Mouse (Mus musculus): ENCODE results near the gene Gm13287.
"Not testable (repeated sequence)": the region's sequence is repeated elsewhere in the genome, so short reads cannot be mapped to it uniquely, and the experiment has no call there.

The Gm13287 gene

GRCm38 (mm10) chr4:88799365-88799764, 3.7 kb upstream of the Gm13287 start, which contains the start of gene Gm13285:
Gene Gm13285 (plus strand): TSS chr4:88799665.
- DNase-seq: not testable (repeated sequence)

- DNase-seq: not testable (repeated sequence)
These were observed 2.2 kb downstream of the Gm13287 start, which contains the start of gene Gm13288 for GRCm38 (mm10) chr4:88805231-88805630. Gene Gm13288 (plus strand): TSS chr4:88805531.

- peak; percentile 20 to 58 for DNase-seq
These were observed 2.7 kb downstream of the Gm13287 start for GRCm38 (mm10) chr4:88805761-88806160.

- DNase-seq: no peak
These were observed 12.9 kb downstream of the Gm13287 start, which contains the start of gene Ifna7 for GRCm38 (mm10) chr4:88815928-88816327. Gene Ifna7 (plus strand): TSS chr4:88816228.

GRCm38 (mm10) chr4:88819659-88820058, 16.6 kb downstream of the Gm13287 start, which contains the start of gene Ifna11:
Gene Ifna11 (plus strand): TSS chr4:88819959.
- no peak for DNase-seq

GRCm38 (mm10) chr4:88822995-88823394, 19.9 kb downstream of the Gm13287 start:
- peak in 1 of 2 experiments; percentile 24 for DNase-seq

GRCm38 (mm10) chr4:88827116-88827515, 24.1 kb downstream of the Gm13287 start, which contains the start of gene Ifna6:
Gene Ifna6 (plus strand): TSS chr4:88827416.
- DNase-seq: not testable (repeated sequence)

GRCm38 (mm10) chr4:88830523-88830922, 27.5 kb downstream of the Gm13287 start:
- DNase-seq: peak in 1 of 2 experiments; percentile 24

GRCm38 (mm10) chr4:88835225-88835624, 32.2 kb downstream of the Gm13287 start, which contains the start of gene Ifna5:
Gene Ifna5 (plus strand): TSS chr4:88835525.
- DNase-seq: not testable (repeated sequence)

DNA sequence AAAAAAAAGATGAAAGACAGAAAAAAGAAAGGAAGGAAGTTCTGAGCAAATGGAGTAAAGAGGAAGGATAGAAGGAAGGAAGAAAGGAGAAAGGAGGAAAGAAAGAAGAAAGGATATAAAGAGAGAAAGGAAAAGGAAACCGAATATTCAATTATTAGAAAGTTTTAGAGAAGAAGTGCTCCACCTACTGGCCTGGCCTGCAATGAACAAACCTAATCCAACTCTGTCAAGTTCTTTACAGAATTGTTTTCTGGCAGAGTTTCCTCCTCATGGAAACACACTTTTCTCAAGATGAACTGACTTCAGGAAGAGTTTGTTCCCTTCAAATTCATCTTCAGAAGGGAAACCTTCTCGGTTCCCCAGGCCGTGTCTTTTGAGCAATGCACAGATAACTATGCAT, 35.8 kb downstream of the Gm13287 start:
- DNase-seq: peak in 1 of 2 experiments; percentile 32

GRCm38 (mm10) chr4:88840058-88840457, 37.0 kb downstream of the Gm13287 start:
- no peak for DNase-seq

GRCm38 (mm10) chr4:88841438-88841911, 38.4 kb downstream of the Gm13287 start, which contains the start of gene Ifna4:
Gene Ifna4 (plus strand): TSS chr4:88841861.
- no peak for DNase-seq

GRCm38 (mm10) chr4:88845334-88845733, 42.3 kb downstream of the Gm13287 start:
- DNase-seq: no peak

- no peak for DNase-seq
These were observed 46.6 kb downstream of the Gm13287 start, which contains the start of gene Ifna1 for GRCm38 (mm10) chr4:88849698-88850097. Gene Ifna1 (plus strand): TSS chr4:88850087.

DNA sequence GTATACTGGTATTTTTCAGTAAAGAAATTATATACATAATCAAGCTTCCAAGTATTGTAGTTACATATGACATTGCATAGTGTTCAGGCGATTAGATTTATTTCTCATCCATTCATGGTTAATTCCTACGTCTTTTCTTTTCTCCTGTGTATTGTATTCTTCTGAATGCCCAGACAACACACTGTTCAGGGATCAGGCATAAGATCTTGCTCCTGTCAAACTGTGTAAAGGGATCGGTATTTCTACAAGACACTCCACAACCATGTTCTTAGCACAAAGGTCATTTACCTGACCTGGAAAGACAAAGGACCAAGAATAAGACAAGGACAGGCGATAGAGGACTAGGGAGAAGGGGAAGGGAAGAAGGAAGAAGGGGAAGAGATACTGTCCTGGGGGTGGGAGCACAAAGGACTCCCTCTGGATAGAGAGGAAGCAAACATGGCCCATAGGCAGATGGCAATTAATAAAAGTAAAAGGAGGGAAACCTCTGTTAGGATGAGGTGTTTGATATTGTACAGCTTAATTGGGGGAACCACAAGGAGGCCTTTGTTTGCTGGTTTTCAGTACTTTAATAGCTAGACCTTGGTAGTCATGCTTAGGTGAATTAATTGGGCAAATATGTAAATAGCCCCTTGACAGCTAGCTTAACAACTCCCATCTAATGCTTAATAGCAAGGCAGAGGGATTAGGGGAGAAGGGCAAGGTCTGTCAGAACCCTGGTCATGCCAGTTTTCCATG, 48.1 kb downstream of the Gm13287 start:
- DNase-seq: no peak
